ENCODE assay signal across 8 mouse cellular contexts in genomic region chr10:48872978-48873377, GRCm38 (mm10).
"Had no signal": no experiment of that assay in that cellular context is flagged by ENCODE, and none has a peak within 500 bp of the region (broad histone marks: within the 10 kb centered on the region; RNA-seq: fewer than 3 reads in every experiment).

No protein-coding gene starts in this region.

- DNase-seq: lung, adult 18-20 months; lung, embryonic 14.5 days; lung, postnatal 10 days; lung, postnatal 4 days; midbrain, embryonic 14.5 days; thymus, adult 18-20 months; thymus, postnatal 14 days; thymus, postnatal 36 days had no signal
